Mouse (Mus musculus): Measurements from ENCODE around the gene Fbxw4.

GRCm38 (mm10) chr19:45675196-45675595 is 15.1 kb upstream of the Fbxw4 start:
- TF ChIP-seq CTCF (IDR thresholded peaks at IDR 0.05; ENCODE audit: low read depth) (no peak), EP300 (IDR thresholded peaks at IDR 0.05; ENCODE audit: low read depth) (no peak)
